Mouse (Mus musculus): ENCODE measurements at regions not wholly inside any gene's neighbourhood (a gene's known extent, or its start where the extent isn't known, plus 50 kb on each side); places are given as distances from the start of the nearest gene placed in this dataset.

DNA sequence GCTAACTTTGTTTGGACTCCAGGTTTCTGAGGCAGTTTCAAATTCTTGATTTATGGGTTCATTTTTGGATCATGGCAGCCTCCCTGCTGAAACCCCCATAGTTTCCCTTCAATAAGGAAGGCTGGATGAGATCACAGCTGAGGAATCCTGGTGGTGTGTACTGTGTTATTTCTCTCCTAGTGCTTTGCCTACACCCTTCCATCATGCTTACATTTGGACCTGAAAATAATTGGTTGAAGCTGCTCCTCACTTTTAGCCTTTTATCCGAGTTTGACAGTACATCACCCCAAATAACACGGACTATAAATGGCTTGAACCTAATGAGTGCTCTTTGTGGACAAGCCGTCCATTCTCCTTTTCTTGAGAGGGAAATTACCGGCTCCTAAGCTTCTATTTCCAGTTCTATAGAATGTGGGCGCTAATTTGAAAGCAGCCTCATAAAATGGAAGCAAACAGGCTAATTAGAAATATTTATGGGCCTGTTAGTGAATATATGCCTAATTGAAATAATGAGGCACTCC lies 122.5 kb upstream of the Nrsn1 start:
- no peaks in the 10 kb centered on the region for H3K27me3 ChIP-seq (ENCODE audit: insufficient read depth, low read length)
- H3K4me3 ChIP-seq (ENCODE audit: low read length): no peak overlapping the region
- no peak overlapping the region for H3K4me2 ChIP-seq (replicated peaks; ENCODE audit: low read depth, low read length)
- H3K36me3 ChIP-seq (ENCODE audit: insufficient read depth, low read length): no peaks in the 10 kb centered on the region
- no peak for ATAC-seq (ENCODE audit: low FRiP score, low TSS enrichment)
- no peak overlapping the region for H3K9ac ChIP-seq (replicated peaks; ENCODE audit: low read length)
- H3K4me1 ChIP-seq (ENCODE audit: insufficient read depth, low read length): no peaks in the 10 kb centered on the region
- H3K27ac ChIP-seq (ENCODE audit: low read length): no peak overlapping the region
- 55% methylated on average over 5 of the region's 5 CpGs for WGBS
- peaks cover 3% of the 10 kb centered on the region for H3K9me3 ChIP-seq (ENCODE audit: low read length)

DNA sequence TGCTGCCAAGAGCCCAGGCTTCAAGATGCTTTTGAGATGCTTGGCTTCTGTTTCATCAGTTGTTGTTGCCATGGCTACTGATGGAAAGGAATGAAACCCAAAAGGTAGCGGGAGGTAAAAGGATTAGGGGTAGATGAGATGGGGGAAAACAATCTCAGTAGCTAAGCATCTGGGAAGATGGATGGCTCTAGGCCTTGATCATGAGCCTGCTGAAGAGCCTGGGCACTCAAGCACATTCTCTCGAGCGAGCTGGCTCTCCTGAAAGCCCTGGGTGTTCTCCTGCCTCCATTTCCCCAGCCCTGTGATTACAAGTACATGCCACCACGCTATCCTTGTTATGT lies 92.3 kb upstream of the Nrsn1 start:
- no peaks in the 10 kb centered on the region for H3K36me3 ChIP-seq (ENCODE audit: insufficient read depth, low read length)
- no peak overlapping the region for H3K27ac ChIP-seq (ENCODE audit: low read length)
- no peaks in the 10 kb centered on the region for H3K27me3 ChIP-seq (ENCODE audit: insufficient read depth, low read length)
- no peaks in the 10 kb centered on the region for H3K9me3 ChIP-seq (ENCODE audit: low read length)
- ATAC-seq (ENCODE audit: low FRiP score, low TSS enrichment): no peak
- no peak overlapping the region for H3K4me2 ChIP-seq (replicated peaks; ENCODE audit: low read depth, low read length)
- H3K4me3 ChIP-seq (ENCODE audit: low read length): no peak overlapping the region
- no peaks in the 10 kb centered on the region for H3K4me1 ChIP-seq (ENCODE audit: insufficient read depth, low read length)
- H3K9ac ChIP-seq (replicated peaks; ENCODE audit: low read length): no peak overlapping the region
- 78% methylated on average over 4 of the region's 4 CpGs for WGBS

DNA sequence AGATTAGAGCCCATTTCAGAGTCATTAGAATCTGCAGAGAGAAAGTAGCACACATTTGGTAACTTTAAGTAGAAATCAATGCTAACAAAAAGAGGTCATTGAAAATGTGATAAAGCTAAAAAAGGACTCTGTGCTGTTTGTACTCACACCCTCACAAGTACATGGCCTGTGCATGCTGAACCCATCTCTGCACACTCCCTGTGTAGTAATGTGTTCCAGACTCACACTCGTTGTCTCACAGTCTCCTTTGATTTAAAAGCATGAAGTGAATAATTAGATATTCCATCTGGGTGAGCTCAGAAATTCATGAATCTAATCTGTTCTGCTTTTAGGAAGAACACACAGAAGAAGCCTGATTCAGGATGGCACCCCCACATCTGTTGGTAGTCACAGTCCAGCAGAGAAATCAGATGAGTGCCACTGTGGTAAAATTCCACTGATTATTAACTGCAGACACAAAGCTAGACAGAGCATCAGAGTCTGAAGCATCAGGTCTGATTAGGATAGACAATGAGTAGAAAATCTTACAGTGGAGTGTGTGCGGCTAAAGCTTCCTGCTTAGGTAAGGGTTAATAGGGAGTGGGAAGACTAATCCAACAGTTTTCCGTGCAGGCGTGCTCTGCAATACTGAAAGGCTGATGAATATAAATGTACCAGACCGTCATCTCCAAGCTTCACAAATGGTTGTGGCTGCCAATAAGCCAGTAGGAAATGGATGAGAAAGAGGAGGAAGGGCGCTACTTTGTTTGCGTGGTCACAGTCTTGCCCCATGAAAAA lies 91.7 kb upstream of the Nrsn1 start:
- Histone ChIP-seq H3K4me2 (replicated peaks; ENCODE audit: low read depth, low read length) (no peak overlapping the region), H3K36me3 (ENCODE audit: insufficient read depth, low read length) (no peaks in the 10 kb centered on the region), H3K9me3 (ENCODE audit: low read length) (no peaks in the 10 kb centered on the region), H3K27me3 (ENCODE audit: insufficient read depth, low read length) (no peaks in the 10 kb centered on the region), H3K4me3 (ENCODE audit: low read length) (no peak overlapping the region), H3K9ac (replicated peaks; ENCODE audit: low read length) (no peak overlapping the region), H3K27ac (ENCODE audit: low read length) (no peak overlapping the region), H3K4me1 (ENCODE audit: insufficient read depth, low read length) (no peaks in the 10 kb centered on the region)
- 63% methylated on average over 7 of the region's 7 CpGs for WGBS
- ATAC-seq (ENCODE audit: low FRiP score, low TSS enrichment): no peak

- no peaks in the 10 kb centered on the region for H3K4me1 ChIP-seq (ENCODE audit: insufficient read depth, low read length)
- H3K27me3 ChIP-seq (ENCODE audit: insufficient read depth, low read length): no peaks in the 10 kb centered on the region
- no peak overlapping the region for H3K9ac ChIP-seq (replicated peaks; ENCODE audit: low read length)
- H3K4me3 ChIP-seq (ENCODE audit: low read length): no peak overlapping the region
- no peak for ATAC-seq (ENCODE audit: low FRiP score, low TSS enrichment)
- H3K4me2 ChIP-seq (replicated peaks; ENCODE audit: low read depth, low read length): no peak overlapping the region
- no peak overlapping the region for H3K27ac ChIP-seq (ENCODE audit: low read length)
- H3K36me3 ChIP-seq (ENCODE audit: insufficient read depth, low read length): no peaks in the 10 kb centered on the region
- WGBS: 48% methylated on average over 5 of the region's 5 CpGs
- no peaks in the 10 kb centered on the region for H3K9me3 ChIP-seq (ENCODE audit: low read length)
Observed at GRCm38 (mm10) chr13:25347558-25347957, 77.3 kb upstream of the Nrsn1 start.

- Histone ChIP-seq H3K4me1 (ENCODE audit: insufficient read depth, low read length) (no peaks in the 10 kb centered on the region), H3K36me3 (ENCODE audit: insufficient read depth, low read length) (no peaks in the 10 kb centered on the region), H3K27ac (ENCODE audit: low read length) (no peak overlapping the region), H3K4me3 (ENCODE audit: low read length) (no peak overlapping the region), H3K4me2 (replicated peaks; ENCODE audit: low read depth, low read length) (no peak overlapping the region), H3K9ac (replicated peaks; ENCODE audit: low read length) (no peak overlapping the region), H3K27me3 (ENCODE audit: insufficient read depth, low read length) (no peaks in the 10 kb centered on the region), H3K9me3 (ENCODE audit: low read length) (no peaks in the 10 kb centered on the region)
- WGBS: 82% methylated on average over 6 of the region's 6 CpGs
- ATAC-seq (ENCODE audit: low FRiP score, low TSS enrichment): no peak
Observed at GRCm38 (mm10) chr13:25343309-25343708, 73.0 kb upstream of the Nrsn1 start.

DNA sequence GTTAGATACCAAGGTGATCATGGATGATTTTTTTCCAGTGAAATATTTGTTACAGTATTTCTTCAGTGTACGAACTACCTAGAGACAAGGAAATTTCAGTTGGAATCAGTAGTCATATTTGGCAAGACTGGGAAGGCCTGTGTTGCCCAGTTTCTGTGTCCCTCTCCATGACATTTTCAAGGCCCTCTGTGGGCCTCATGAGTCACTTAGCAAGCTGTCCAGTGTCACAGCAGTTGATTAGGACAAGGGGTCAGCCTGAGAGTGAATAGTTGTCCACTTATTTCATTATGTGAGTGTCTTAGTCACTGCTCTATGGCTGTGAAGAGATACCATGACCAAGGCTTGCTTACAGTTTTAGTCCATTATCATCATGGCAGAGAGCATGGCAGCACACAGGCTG lies 71.5 kb upstream of the Nrsn1 start:
- Histone ChIP-seq H3K9ac (replicated peaks; ENCODE audit: low read length) (no peak overlapping the region), H3K4me2 (replicated peaks; ENCODE audit: low read depth, low read length) (no peak overlapping the region), H3K27ac (ENCODE audit: low read length) (no peak overlapping the region), H3K4me3 (ENCODE audit: low read length) (no peak overlapping the region), H3K9me3 (ENCODE audit: low read length) (no peaks in the 10 kb centered on the region), H3K27me3 (ENCODE audit: insufficient read depth, low read length) (no peaks in the 10 kb centered on the region), H3K36me3 (ENCODE audit: insufficient read depth, low read length) (no peaks in the 10 kb centered on the region), H3K4me1 (ENCODE audit: insufficient read depth, low read length) (no peaks in the 10 kb centered on the region)
- ATAC-seq (ENCODE audit: low FRiP score, low TSS enrichment): no peak
- WGBS: 71% methylated on average over 1 of the region's 1 CpGs

- no peak for ATAC-seq (ENCODE audit: low FRiP score, low TSS enrichment)
- 80% methylated on average over 1 of the region's 1 CpGs for WGBS
Observed at GRCm38 (mm10) chr13:25333803-25334202, 63.5 kb upstream of the Nrsn1 start.

More at GRCm38 (mm10) chr13:25333803-25334202, 63.5 kb upstream of the Nrsn1 start:
- no peak overlapping the region for H3K4me2 ChIP-seq (replicated peaks; ENCODE audit: low read depth, low read length)
- H3K27me3 ChIP-seq (ENCODE audit: insufficient read depth, low read length): no peaks in the 10 kb centered on the region
- H3K9me3 ChIP-seq (ENCODE audit: low read length): no peaks in the 10 kb centered on the region
- no peak overlapping the region for H3K9ac ChIP-seq (replicated peaks; ENCODE audit: low read length)
- no peak overlapping the region for H3K4me3 ChIP-seq (ENCODE audit: low read length)
- no peak overlapping the region for H3K27ac ChIP-seq (ENCODE audit: low read length)
- no peaks in the 10 kb centered on the region for H3K36me3 ChIP-seq (ENCODE audit: insufficient read depth, low read length)
- no peaks in the 10 kb centered on the region for H3K4me1 ChIP-seq (ENCODE audit: insufficient read depth, low read length)

All from kidney, embryonic 16.5 days (tissue).